Mouse (Mus musculus) megakaryocyte, embryonic 14.5 days (primary cell): Measurements from ENCODE around the gene Manea.

Experiments used
- FLI1 ChIP-seq: IDR thresholded peaks from 2 replicates; pipeline ENCODE4 v1.6.1; 2012; ENCODE audit warnings: low read length, inconsistent platforms, mixed read lengths
- GATA1 ChIP-seq: IDR thresholded peaks from 3 replicates; pipeline ENCODE4 v1.6.1; 2012; ENCODE audit warnings: mixed read lengths, low read length, inconsistent platforms, borderline replicate concordance

GRCm38 (mm10) chr4:26338604-26339003 is 8.1 kb downstream of the Manea start:
- TF ChIP-seq GATA1, result no peak
- no peak for TF ChIP-seq FLI1
